Mouse (Mus musculus) kidney, postnatal 4 days (tissue): ENCODE results near the gene Tfap2b.

Source experiments
- DNase-seq, 2 experiments: peaks; one replicate each; pipeline ENCODE4 v3.0.0; 2021; ENCODE audit warnings: mixed read lengths in 2 of 2

The Tfap2b gene

GRCm38 (mm10) chr1:19233857-19234256, 25.1 kb downstream of the Tfap2b start:
- no peak for DNase-seq

- DNase-seq: no peak
Observed at GRCm38 (mm10) chr1:19234432-19235205, 25.9 kb downstream of the Tfap2b start.

GRCm38 (mm10) chr1:19236051-19236450, 27.3 kb downstream of the Tfap2b start:
- DNase-seq: no peak

GRCm38 (mm10) chr1:19236591-19236990, 27.9 kb downstream of the Tfap2b start:
- DNase-seq: peak; percentile 51 to 65

- DNase-seq: no peak
Observed at GRCm38 (mm10) chr1:19237061-19237460, 28.3 kb downstream of the Tfap2b start.

- no peak for DNase-seq
Observed at GRCm38 (mm10) chr1:19237721-19238410, 29.2 kb downstream of the Tfap2b start.

GRCm38 (mm10) chr1:19240054-19240453, 31.3 kb downstream of the Tfap2b start:
- no peak for DNase-seq

- peak; percentile 27 to 55 for DNase-seq
Observed at GRCm38 (mm10) chr1:19241316-19241715, 32.6 kb downstream of the Tfap2b start.

GRCm38 (mm10) chr1:19242021-19242420, 33.3 kb downstream of the Tfap2b start:
- peak; percentile 21 to 43 for DNase-seq

GRCm38 (mm10) chr1:19245032-19245431, 36.3 kb downstream of the Tfap2b start:
- peak; percentile 41 to 67 for DNase-seq

- DNase-seq: no peak
Observed at GRCm38 (mm10) chr1:19251286-19251685, 42.6 kb downstream of the Tfap2b start.

GRCm38 (mm10) chr1:19269596-19269995, 60.9 kb downstream of the Tfap2b start:
- no peak for DNase-seq
